Mouse (Mus musculus) inflammation-experienced regulatory T-cells, adult 16 weeks (primary cell): ENCODE measurements around the gene Tmod3. TPM values are rescaled to one million over a fixed set of nuclear protein-coding genes. Genes with fewer than 3 reads are reported as not detected.

ENCODE experiments used
- polyA plus RNA-seq: library from polyadenylated mRNA; unstranded; fragments of 100-300 nt; shearing (Covaris generic); gene quantifications from one replicate; pipeline ENCODE4 v1.2.1, GENCODE M21; 2017

The Tmod3 gene
- 177 TPM for polyA plus RNA-seq

GRCm38 (mm10) chr9:75559512-75560012, at the start of gene Tmod3:
Tmod3 (minus strand) TSS chr9:75559657.

Other genes starting within 250 kb of the Tmod3 start
- not detected for gene Bcl2l10, start 211.9 kb downstream of the Tmod3 start, polyA plus RNA-seq
- gene Mapk6, start 149.7 kb downstream of the Tmod3 start, polyA plus RNA-seq = 52.3 TPM
- gene Leo1, start 118.1 kb downstream of the Tmod3 start, polyA plus RNA-seq = 32.7 TPM
- gene Tmod2, start 51.7 kb upstream of the Tmod3 start, polyA plus RNA-seq = 0.07 TPM
- 11.6 TPM for gene Lysmd2, start 66.1 kb upstream of the Tmod3 start, polyA plus RNA-seq
- gene Scg3, start 124.4 kb upstream of the Tmod3 start, polyA plus RNA-seq = not detected
- not detected for gene Bmp5, start 215.7 kb upstream of the Tmod3 start, polyA plus RNA-seq